Mouse (Mus musculus): ENCODE results near the gene Atp6v0e. TPM values are rescaled to one million over a fixed set of nuclear protein-coding genes. Genes with fewer than 3 reads are reported as not detected.

Atp6v0e gene
- polyA plus RNA-seq, 1 experiment from 2014 or later = 122 TPM

- Histone ChIP-seq H3K4me1 (ENCODE audit: control insufficient read depth, insufficient read depth, low read length) (no peaks in the 10 kb centered on the region), H3K9ac (replicated peaks; ENCODE audit: low read length) (no peak overlapping the region), H3K36me3 (replicated peaks; ENCODE audit: control insufficient read depth, insufficient read depth, low read depth, low read length) (no peaks in the 10 kb centered on the region), H3K27me3 (ENCODE audit: control insufficient read depth, insufficient read depth, low read length) (no peaks in the 10 kb centered on the region), H3K9me3 (replicated peaks; ENCODE audit: control insufficient read depth, low read length) (no peaks in the 10 kb centered on the region), H3K4me2 (ENCODE audit: low read depth, low read length) (no peak overlapping the region), H3K27ac (replicated peaks; ENCODE audit: low read depth, low read length) (no peak overlapping the region), H3K4me3 (ENCODE audit: low read depth, low read length) (no peak overlapping the region)
- DNase-seq (ENCODE audit: low spot score) = no peak
- WGBS = 88% methylated on average over 7 of the region's 7 CpGs
- no peak for ATAC-seq (replicated peaks; ENCODE audit: insufficient number of reproducible peaks, low FRiP score, low TSS enrichment, low read depth)
Measured at GRCm38 (mm10) chr17:26691110-26691509, 28.1 kb downstream of the Atp6v0e start.

- Histone ChIP-seq H3K4me1 (ENCODE audit: control insufficient read depth, insufficient read depth, low read length) (no peaks in the 10 kb centered on the region), H3K9ac (replicated peaks; ENCODE audit: low read length) (no peak overlapping the region), H3K4me2 (ENCODE audit: low read depth, low read length) (no peak overlapping the region), H3K9me3 (replicated peaks; ENCODE audit: control insufficient read depth, low read length) (no peaks in the 10 kb centered on the region), H3K27me3 (ENCODE audit: control insufficient read depth, insufficient read depth, low read length) (no peaks in the 10 kb centered on the region), H3K36me3 (replicated peaks; ENCODE audit: control insufficient read depth, insufficient read depth, low read depth, low read length) (no peaks in the 10 kb centered on the region), H3K4me3 (ENCODE audit: low read depth, low read length) (no peak overlapping the region), H3K27ac (replicated peaks; ENCODE audit: low read depth, low read length) (no peak overlapping the region)
- DNase-seq (ENCODE audit: low spot score) (no peak), ATAC-seq (replicated peaks; ENCODE audit: insufficient number of reproducible peaks, low FRiP score, low TSS enrichment, low read depth) (no peak)
- 88% methylated on average over 7 of the region's 7 CpGs for WGBS
Measured at GRCm38 (mm10) chr17:26693424-26693823, 30.4 kb downstream of the Atp6v0e start.

- Histone ChIP-seq H3K4me2 (ENCODE audit: low read depth, low read length) (no peak overlapping the region), H3K9me3 (replicated peaks; ENCODE audit: control insufficient read depth, low read length) (no peaks in the 10 kb centered on the region), H3K27ac (replicated peaks; ENCODE audit: low read depth, low read length) (no peak overlapping the region), H3K4me1 (ENCODE audit: control insufficient read depth, insufficient read depth, low read length) (no peaks in the 10 kb centered on the region), H3K27me3 (ENCODE audit: control insufficient read depth, insufficient read depth, low read length) (no peaks in the 10 kb centered on the region), H3K9ac (replicated peaks; ENCODE audit: low read length) (no peak overlapping the region), H3K36me3 (replicated peaks; ENCODE audit: control insufficient read depth, insufficient read depth, low read depth, low read length) (no peaks in the 10 kb centered on the region), H3K4me3 (ENCODE audit: low read depth, low read length) (no peak overlapping the region)
- no peak for DNase-seq (ENCODE audit: low spot score)
- 77% methylated on average over 7 of the region's 7 CpGs for WGBS
- no peak for ATAC-seq (replicated peaks; ENCODE audit: insufficient number of reproducible peaks, low FRiP score, low TSS enrichment, low read depth)
Measured at GRCm38 (mm10) chr17:26694171-26694570, 31.1 kb downstream of the Atp6v0e start.

- Histone ChIP-seq H3K27ac (replicated peaks; ENCODE audit: low read depth, low read length) (no peak overlapping the region), H3K27me3 (ENCODE audit: control insufficient read depth, insufficient read depth, low read length) (no peaks in the 10 kb centered on the region), H3K9ac (replicated peaks; ENCODE audit: low read length) (no peak overlapping the region), H3K9me3 (replicated peaks; ENCODE audit: control insufficient read depth, low read length) (no peaks in the 10 kb centered on the region), H3K4me2 (ENCODE audit: low read depth, low read length) (no peak overlapping the region), H3K4me1 (ENCODE audit: control insufficient read depth, insufficient read depth, low read length) (no peaks in the 10 kb centered on the region), H3K36me3 (replicated peaks; ENCODE audit: control insufficient read depth, insufficient read depth, low read depth, low read length) (no peaks in the 10 kb centered on the region), H3K4me3 (ENCODE audit: low read depth, low read length) (no peak overlapping the region)
- DNase-seq (ENCODE audit: low spot score) (no peak), ATAC-seq (replicated peaks; ENCODE audit: insufficient number of reproducible peaks, low FRiP score, low TSS enrichment, low read depth) (no peak)
- 95% methylated on average over 3 of the region's 3 CpGs for WGBS
Measured at GRCm38 (mm10) chr17:26695193-26695592, 32.2 kb downstream of the Atp6v0e start.

GRCm38 (mm10) chr17:26698846-26699245 is 35.8 kb downstream of the Atp6v0e start:
- no peaks in the 10 kb centered on the region for H3K9me3 ChIP-seq (replicated peaks; ENCODE audit: control insufficient read depth, low read length)
- H3K9ac ChIP-seq (replicated peaks; ENCODE audit: low read length) = no peak overlapping the region
- ATAC-seq (replicated peaks; ENCODE audit: insufficient number of reproducible peaks, low FRiP score, low TSS enrichment, low read depth) (no peak), DNase-seq (ENCODE audit: low spot score) (no peak)
- 87% methylated on average over 5 of the region's 5 CpGs for WGBS
- no peaks in the 10 kb centered on the region for H3K36me3 ChIP-seq (replicated peaks; ENCODE audit: control insufficient read depth, insufficient read depth, low read depth, low read length)
- no peak overlapping the region for H3K4me2 ChIP-seq (ENCODE audit: low read depth, low read length)
- H3K4me3 ChIP-seq (ENCODE audit: low read depth, low read length) = no peak overlapping the region
- H3K4me1 ChIP-seq (ENCODE audit: control insufficient read depth, insufficient read depth, low read length) = no peaks in the 10 kb centered on the region
- no peak overlapping the region for H3K27ac ChIP-seq (replicated peaks; ENCODE audit: low read depth, low read length)
- no peaks in the 10 kb centered on the region for H3K27me3 ChIP-seq (ENCODE audit: control insufficient read depth, insufficient read depth, low read length)

GRCm38 (mm10) chr17:26699819-26700616 is 37.0 kb downstream of the Atp6v0e start:
- no peaks in the 10 kb centered on the region for H3K9me3 ChIP-seq (replicated peaks; ENCODE audit: control insufficient read depth, low read length)
- H3K27ac ChIP-seq (replicated peaks; ENCODE audit: low read depth, low read length) = no peak overlapping the region
- no peaks in the 10 kb centered on the region for H3K36me3 ChIP-seq (replicated peaks; ENCODE audit: control insufficient read depth, insufficient read depth, low read depth, low read length)
- H3K9ac ChIP-seq (replicated peaks; ENCODE audit: low read length) = no peak overlapping the region
- 94% methylated on average over 10 of the region's 10 CpGs for WGBS
- H3K27me3 ChIP-seq (ENCODE audit: control insufficient read depth, insufficient read depth, low read length) = no peaks in the 10 kb centered on the region
- DNase-seq (ENCODE audit: low spot score) = no peak
- H3K4me2 ChIP-seq (ENCODE audit: low read depth, low read length) = no peak overlapping the region
- H3K4me1 ChIP-seq (ENCODE audit: control insufficient read depth, insufficient read depth, low read length) = no peaks in the 10 kb centered on the region
- H3K4me3 ChIP-seq (ENCODE audit: low read depth, low read length) = no peak overlapping the region
- ATAC-seq (replicated peaks; ENCODE audit: insufficient number of reproducible peaks, low FRiP score, low TSS enrichment, low read depth) = no peak

GRCm38 (mm10) chr17:26701565-26701964 is 38.5 kb downstream of the Atp6v0e start:
- Histone ChIP-seq H3K4me2 (ENCODE audit: low read depth, low read length) (no peak overlapping the region), H3K9me3 (replicated peaks; ENCODE audit: control insufficient read depth, low read length) (no peaks in the 10 kb centered on the region), H3K36me3 (replicated peaks; ENCODE audit: control insufficient read depth, insufficient read depth, low read depth, low read length) (no peaks in the 10 kb centered on the region), H3K27me3 (ENCODE audit: control insufficient read depth, insufficient read depth, low read length) (no peaks in the 10 kb centered on the region), H3K4me1 (ENCODE audit: control insufficient read depth, insufficient read depth, low read length) (no peaks in the 10 kb centered on the region), H3K4me3 (ENCODE audit: low read depth, low read length) (no peak overlapping the region), H3K27ac (replicated peaks; ENCODE audit: low read depth, low read length) (no peak overlapping the region), H3K9ac (replicated peaks; ENCODE audit: low read length) (no peak overlapping the region)
- 88% methylated on average over 13 of the region's 13 CpGs for WGBS
- ATAC-seq (replicated peaks; ENCODE audit: insufficient number of reproducible peaks, low FRiP score, low TSS enrichment, low read depth) = no peak
- no peak for DNase-seq (ENCODE audit: low spot score)

- H3K27ac ChIP-seq (replicated peaks; ENCODE audit: low read depth, low read length) = no peak overlapping the region
- no peaks in the 10 kb centered on the region for H3K4me1 ChIP-seq (ENCODE audit: control insufficient read depth, insufficient read depth, low read length)
- no peak overlapping the region for H3K4me2 ChIP-seq (ENCODE audit: low read depth, low read length)
- H3K9me3 ChIP-seq (replicated peaks; ENCODE audit: control insufficient read depth, low read length) = no peaks in the 10 kb centered on the region
- WGBS = 86% methylated on average over 4 of the region's 4 CpGs
- no peaks in the 10 kb centered on the region for H3K36me3 ChIP-seq (replicated peaks; ENCODE audit: control insufficient read depth, insufficient read depth, low read depth, low read length)
- no peak overlapping the region for H3K4me3 ChIP-seq (ENCODE audit: low read depth, low read length)
- DNase-seq (ENCODE audit: low spot score) (no peak), ATAC-seq (replicated peaks; ENCODE audit: insufficient number of reproducible peaks, low FRiP score, low TSS enrichment, low read depth) (no peak)
- no peak overlapping the region for H3K9ac ChIP-seq (replicated peaks; ENCODE audit: low read length)
- no peaks in the 10 kb centered on the region for H3K27me3 ChIP-seq (ENCODE audit: control insufficient read depth, insufficient read depth, low read length)
Measured at GRCm38 (mm10) chr17:26702621-26703020, 39.6 kb downstream of the Atp6v0e start.
